Mouse (Mus musculus) forebrain, embryonic 10.5 days (tissue): Measurements from ENCODE around the gene AI661453. TPM values are rescaled to one million over a fixed set of nuclear protein-coding genes. Genes with fewer than 3 reads are reported as not detected.

Experiments used
- DNase-seq: peaks from one replicate; pipeline ENCODE4 v3.0.0-alpha.2; 2017; ENCODE audit warnings: low spot score; ENCODE audit errors: extremely low spot score
- H3K27ac ChIP-seq: fragments of 300-500 bp; sonication (generic); 2 replicates; pipeline ENCODE4 v1.5.1; 2016; ENCODE audit warnings: mild to moderate bottlenecking
- H3K27me3 ChIP-seq: fragments of 300-500 bp; sonication (generic); 2 replicates; pipeline ENCODE4 v1.6.1; 2016; ENCODE audit warnings: mild to moderate bottlenecking; ENCODE audit not compliant: poor library complexity, severe bottlenecking
- H3K36me3 ChIP-seq: fragments of 300-500 bp; sonication (generic); replicated peaks from 2 replicates; pipeline ENCODE4 v1.6.1; 2016; ENCODE audit warnings: mild to moderate bottlenecking, moderate library complexity
- H3K4me1 ChIP-seq: fragments of 300-500 bp; sonication (generic); 2 replicates; pipeline ENCODE4 v1.6.1; 2016
- H3K4me3 ChIP-seq: fragments of 300-500 bp; sonication (generic); 2 replicates; pipeline ENCODE4 v1.5.1; 2016; ENCODE audit warnings: mild to moderate bottlenecking, moderate library complexity
- H3K9me3 ChIP-seq: fragments of 300-500 bp; sonication (generic); 2 replicates; pipeline ENCODE4 v1.6.1; 2016; ENCODE audit warnings: mild to moderate bottlenecking, moderate library complexity
- WGBS: fragments of 180-500 bp; shearing (Covaris S2); methylation state at CpG from one replicate; pipeline ENCODE4 v1.1.7; 2016; 5-methylcytosine and 5-hydroxymethylcytosine counted together
- polyA plus RNA-seq: library from polyadenylated mRNA; unstranded; fragments of >200 nt; fragmentation: Nextera tagmentation; extraction: Ambion mirVana; gene quantifications from 2 replicates; pipeline ENCODE4 v1.2.1, GENCODE M21; 2016

AI661453 gene
- polyA plus RNA-seq, 1 experiment from 2014 or later, result 0.22 TPM

DNA sequence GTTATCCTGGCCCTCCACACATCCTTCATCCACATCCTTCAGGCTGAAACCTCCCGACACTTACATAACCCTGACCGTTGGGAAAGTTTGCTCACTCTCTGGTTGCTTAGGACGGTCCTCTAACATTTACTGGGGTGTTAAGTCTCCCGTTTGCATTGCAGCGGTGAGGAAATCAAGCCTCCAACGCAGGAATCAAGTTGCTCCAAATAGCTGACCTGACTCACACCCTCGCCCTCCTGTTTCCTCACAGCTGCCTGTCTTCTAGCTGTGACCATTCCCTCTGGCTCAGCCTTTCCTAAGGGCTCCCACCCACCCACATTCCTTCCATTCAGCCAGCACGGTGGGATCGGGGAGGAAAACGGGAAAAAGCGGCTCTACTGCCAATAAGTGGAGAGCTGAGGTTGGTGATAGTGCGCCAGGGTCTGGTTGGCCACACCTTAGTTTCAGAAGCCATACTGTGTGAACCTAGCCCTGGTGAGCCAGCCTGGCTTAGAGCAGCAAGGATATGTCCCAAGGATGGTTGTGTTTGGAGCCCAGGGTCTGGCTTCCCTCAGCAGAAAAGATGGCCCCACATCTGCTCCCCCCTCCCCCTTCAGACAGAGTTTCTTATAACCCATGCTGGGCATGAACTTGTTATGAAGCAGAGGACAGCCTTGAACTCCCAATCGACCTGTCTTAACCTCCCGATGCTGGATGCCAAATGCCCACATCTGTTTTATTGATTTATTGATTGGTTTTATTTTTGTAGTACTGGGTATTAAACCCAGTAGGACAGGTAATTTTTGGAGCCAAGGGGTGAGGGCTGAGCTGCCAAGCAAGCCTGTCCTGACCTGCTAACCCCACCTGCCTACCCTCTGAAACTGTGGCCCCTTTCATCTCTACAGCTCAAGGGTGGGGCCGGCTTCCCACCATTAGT is 36.3 kb downstream of the AI661453 start:
- no peak for DNase-seq

DNA sequence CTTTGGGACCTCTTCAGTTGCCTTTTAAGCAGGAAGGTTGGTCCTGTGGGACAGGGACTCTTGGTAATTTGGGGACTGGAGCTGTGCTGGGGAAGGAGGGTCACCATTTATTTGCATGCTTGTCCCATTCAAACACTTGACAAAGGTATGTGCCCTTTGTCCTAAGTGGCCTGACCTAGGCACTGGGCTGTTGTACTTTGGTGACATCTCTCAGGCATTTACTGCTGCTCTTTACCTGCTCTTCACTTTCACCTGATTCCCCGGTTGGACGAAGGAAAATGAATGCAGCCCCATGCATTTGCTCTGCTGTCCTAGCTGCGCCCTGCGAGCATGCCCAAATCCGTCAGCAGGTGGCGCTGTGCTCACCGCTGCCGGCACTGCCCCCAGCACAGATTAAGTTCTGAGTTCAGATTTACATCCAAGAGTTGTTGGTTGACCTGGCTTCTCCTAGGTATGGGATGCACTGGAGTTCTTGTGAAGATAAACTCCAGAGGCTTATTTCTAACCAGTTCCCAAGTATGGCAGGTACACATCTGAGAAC is 37.1 kb downstream of the AI661453 start:
- Histone ChIP-seq H3K27ac (no peak overlapping the region), H3K4me1 (peaks cover 5% of the 10 kb centered on the region), H3K36me3 (no peaks in the 10 kb centered on the region), H3K4me3 (no peak overlapping the region), H3K27me3 (peaks cover 50% of the 10 kb centered on the region), H3K9me3 (no peaks in the 10 kb centered on the region)
- WGBS, result 14% methylated on average over 8 of the region's 8 CpGs
- no peak for DNase-seq

More for the DNA sequence above, 36.3 kb downstream of the AI661453 start:
- H3K4me3 ChIP-seq, result no peak overlapping the region
- 59% methylated on average over 15 of the region's 15 CpGs for WGBS
- no peaks in the 10 kb centered on the region for H3K9me3 ChIP-seq
- no peak overlapping the region for H3K27ac ChIP-seq
- H3K36me3 ChIP-seq, result no peaks in the 10 kb centered on the region
- peaks cover 13% of the 10 kb centered on the region for H3K4me1 ChIP-seq
- H3K27me3 ChIP-seq, result peaks cover 58% of the 10 kb centered on the region

DNA sequence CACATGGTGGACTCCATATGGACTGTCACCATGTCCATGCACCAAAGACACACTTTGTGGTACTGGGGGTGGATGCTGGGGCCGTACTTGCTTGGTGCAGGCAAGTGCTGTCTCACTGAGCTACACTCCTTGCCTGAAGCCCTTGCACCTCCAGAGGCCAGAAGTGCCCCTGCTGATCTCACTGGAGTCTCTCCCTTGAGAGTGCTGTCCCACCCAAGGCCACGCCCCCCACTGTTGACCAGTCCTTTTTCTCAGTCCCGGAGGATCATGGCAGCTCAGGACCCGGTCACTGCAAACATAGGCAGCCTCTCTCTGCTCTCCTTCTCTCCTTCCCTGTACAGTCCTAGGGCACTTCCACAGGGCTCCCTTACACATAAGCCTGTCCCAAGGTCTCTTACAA is 37.8 kb downstream of the AI661453 start:
- WGBS, result 85% methylated on average over 4 of the region's 4 CpGs
- Histone ChIP-seq H3K36me3 (no peaks in the 10 kb centered on the region), H3K27me3 (peaks cover 43% of the 10 kb centered on the region), H3K4me3 (no peak overlapping the region), H3K27ac (no peak overlapping the region), H3K4me1 (0 out of 2 replicates have a peak, but pooled peaks cover 3% of the 10 kb centered on the region), H3K9me3 (no peaks in the 10 kb centered on the region)
- no peak for DNase-seq

DNA sequence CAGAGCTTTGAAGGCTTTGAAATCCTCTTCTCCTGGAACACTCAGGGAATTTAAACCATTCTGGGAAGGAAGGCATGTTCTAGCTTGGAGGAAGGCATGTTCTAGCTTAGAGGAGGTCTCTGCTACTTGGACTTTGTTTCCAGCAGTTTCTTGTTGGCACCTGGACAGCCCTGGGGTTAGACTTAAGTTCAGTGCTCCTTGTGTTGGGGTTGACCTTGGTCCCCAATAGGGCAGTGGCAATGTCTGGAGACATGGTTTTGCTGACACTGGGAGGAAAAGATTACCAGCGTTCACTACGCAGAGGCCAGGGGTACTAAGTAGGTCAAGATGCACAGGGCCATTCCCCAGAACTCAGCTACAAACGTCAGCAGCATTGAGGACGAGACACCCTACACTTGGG is 38.8 kb downstream of the AI661453 start:
- WGBS, result 84% methylated on average over 4 of the region's 4 CpGs
- H3K4me1 ChIP-seq, result 0 out of 2 replicates have a peak, but pooled peaks cover 3% of the 10 kb centered on the region
- H3K27ac ChIP-seq, result no peak overlapping the region
- no peaks in the 10 kb centered on the region for H3K36me3 ChIP-seq
- no peak for DNase-seq
- no peaks in the 10 kb centered on the region for H3K9me3 ChIP-seq
- H3K4me3 ChIP-seq, result no peak overlapping the region
- peaks cover 33% of the 10 kb centered on the region for H3K27me3 ChIP-seq

DNA sequence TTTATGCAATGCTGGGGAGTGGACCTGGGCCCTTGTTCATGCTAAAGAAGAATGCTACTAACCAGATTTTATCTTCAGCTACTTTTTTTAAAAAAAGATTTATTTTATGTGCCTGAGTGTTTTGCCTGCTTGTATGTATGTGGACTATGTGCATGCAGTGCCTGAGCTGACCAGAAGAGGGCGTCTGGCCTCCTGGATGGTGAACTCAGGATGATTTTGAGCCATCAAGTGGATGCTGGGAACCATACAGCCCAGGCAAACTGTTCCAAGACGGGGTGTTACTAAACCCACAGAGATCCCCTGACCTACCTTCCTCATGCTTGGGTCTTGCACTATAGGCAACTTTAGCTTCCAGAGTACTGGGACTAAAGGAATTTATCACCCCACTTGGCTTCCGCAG is 39.3 kb downstream of the AI661453 start:
- Histone ChIP-seq H3K4me3 (no peak overlapping the region), H3K27ac (no peak overlapping the region), H3K36me3 (no peaks in the 10 kb centered on the region), H3K4me1 (0 out of 2 replicates have a peak, but pooled peaks cover 3% of the 10 kb centered on the region), H3K9me3 (no peaks in the 10 kb centered on the region), H3K27me3 (peaks cover 28% of the 10 kb centered on the region)
- DNase-seq, result no peak
- WGBS, result 58% methylated on average over 3 of the region's 3 CpGs

DNA sequence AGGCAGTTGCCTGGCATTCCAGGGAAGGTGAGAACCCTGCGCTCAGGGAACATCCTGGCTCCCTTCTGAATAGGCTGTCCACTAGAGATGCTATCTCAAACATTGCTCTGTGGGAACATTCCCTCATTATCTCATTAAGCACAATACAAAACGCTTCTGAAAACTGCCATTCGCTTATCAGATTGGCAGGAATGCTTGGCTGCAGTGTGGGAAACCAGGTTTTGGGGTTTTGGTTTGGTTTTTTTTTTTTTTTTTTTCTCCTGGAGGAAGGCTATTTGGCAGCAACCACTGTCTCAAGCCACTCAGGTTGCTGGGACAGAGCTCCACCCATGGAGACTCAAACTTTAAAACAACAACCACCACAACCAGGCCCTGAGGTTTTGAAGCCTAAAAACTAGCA is 43.5 kb downstream of the AI661453 start:
- Histone ChIP-seq H3K9me3 (no peaks in the 10 kb centered on the region), H3K4me1 (peaks cover 16% of the 10 kb centered on the region), H3K27ac (no peak overlapping the region), H3K27me3 (no peaks in the 10 kb centered on the region), H3K36me3 (no peaks in the 10 kb centered on the region), H3K4me3 (no peak overlapping the region)
- WGBS, result 80% methylated on average over 3 of the region's 3 CpGs
- no peak for DNase-seq

DNA sequence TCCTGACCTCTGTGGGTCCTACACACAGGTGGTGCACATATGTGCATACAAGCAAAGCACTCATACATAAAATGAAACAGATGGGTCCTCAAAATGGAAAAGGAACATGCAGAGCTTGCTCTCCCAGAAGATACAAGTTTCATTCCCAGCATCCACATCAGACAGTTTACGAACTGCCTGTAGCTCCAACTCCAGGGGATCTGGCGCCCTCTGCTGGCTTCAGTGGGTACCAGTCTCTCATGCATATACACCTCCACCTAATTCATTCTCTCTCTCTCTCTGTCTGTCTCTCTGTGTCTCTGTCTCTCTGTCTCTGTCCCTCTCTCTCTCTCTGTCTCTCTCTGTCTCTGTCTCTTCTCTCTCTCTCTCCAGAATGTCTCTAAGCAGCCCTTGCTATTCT is 46.0 kb downstream of the AI661453 start:
- DNase-seq, result peak; percentile 64
- WGBS, result 28% methylated on average over 2 of the region's 2 CpGs
- H3K27me3 ChIP-seq, result no peaks in the 10 kb centered on the region
- H3K36me3 ChIP-seq, result no peaks in the 10 kb centered on the region
- H3K4me3 ChIP-seq, result no peak overlapping the region
- no peak overlapping the region for H3K27ac ChIP-seq
- peaks cover 28% of the 10 kb centered on the region for H3K4me1 ChIP-seq
- H3K9me3 ChIP-seq, result no peaks in the 10 kb centered on the region

DNA sequence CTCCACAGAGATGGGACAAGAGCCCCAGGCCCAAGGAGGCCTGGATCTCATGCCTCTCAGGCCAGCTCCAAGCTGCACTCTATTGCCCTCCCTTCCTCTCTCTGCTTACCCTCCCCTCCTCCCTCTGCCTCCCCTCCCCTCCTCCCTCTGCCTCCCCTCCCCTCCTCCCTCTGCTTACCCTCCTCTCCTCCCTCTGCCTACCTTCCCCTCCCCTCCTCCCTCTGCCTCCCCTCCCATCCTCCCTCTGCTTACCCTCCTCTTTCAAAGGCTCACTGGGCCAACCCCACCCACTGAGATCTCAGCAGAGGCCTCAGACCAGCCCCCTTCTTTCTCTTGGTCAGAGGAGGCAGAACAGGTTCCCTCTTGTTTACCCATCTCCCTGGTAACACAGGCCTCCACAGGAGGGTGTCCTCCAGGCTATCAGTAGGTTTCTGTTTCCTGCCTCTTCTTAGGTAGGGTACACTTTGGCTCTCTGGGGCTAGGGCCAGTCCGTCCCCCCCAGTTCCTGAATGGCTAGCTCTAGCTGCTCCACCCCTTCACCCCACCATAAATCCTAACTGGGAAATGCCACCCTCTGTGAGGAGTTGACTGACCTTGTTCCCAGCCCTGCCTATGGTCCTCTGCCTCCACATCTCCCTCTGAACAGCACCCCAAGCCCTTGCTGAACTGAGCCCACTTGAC is 48.0 kb downstream of the AI661453 start:
- H3K4me3 ChIP-seq, result no peak overlapping the region
- H3K9me3 ChIP-seq, result no peaks in the 10 kb centered on the region
- no peaks in the 10 kb centered on the region for H3K27me3 ChIP-seq
- H3K4me1 ChIP-seq, result peaks cover 28% of the 10 kb centered on the region
- peak overlapping the region; percentile 72 for H3K27ac ChIP-seq
- 20% methylated on average over 1 of the region's 1 CpGs for WGBS
- no peak for DNase-seq
- peaks cover 12% of the 10 kb centered on the region for H3K36me3 ChIP-seq

DNA sequence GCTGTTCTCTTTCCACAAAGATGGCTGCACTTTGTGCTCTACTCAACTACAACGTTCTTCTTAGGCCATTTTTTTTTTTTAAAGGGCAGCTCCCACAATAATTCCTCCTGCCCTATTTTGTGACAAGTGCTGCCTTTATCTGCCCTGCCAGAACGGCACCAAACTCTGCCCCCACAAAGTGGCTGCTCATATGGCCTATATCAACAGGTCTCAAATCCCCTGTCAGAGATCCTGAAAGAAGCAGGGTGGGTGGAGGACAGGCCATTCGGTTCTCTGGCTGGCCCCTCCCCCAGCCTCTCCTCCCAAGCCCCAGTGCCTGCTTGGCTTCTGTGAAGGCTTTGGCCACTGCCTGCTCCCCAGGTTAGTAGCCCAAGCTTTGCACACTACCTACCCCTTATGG is 48.6 kb downstream of the AI661453 start:
- Histone ChIP-seq H3K4me1 (peaks cover 28% of the 10 kb centered on the region), H3K27ac (peak overlapping the region; percentile 72), H3K9me3 (no peaks in the 10 kb centered on the region), H3K4me3 (no peak overlapping the region), H3K36me3 (peaks cover 18% of the 10 kb centered on the region), H3K27me3 (no peaks in the 10 kb centered on the region)
- no peak for DNase-seq
- WGBS, result 11% methylated on average over 3 of the region's 3 CpGs

DNA sequence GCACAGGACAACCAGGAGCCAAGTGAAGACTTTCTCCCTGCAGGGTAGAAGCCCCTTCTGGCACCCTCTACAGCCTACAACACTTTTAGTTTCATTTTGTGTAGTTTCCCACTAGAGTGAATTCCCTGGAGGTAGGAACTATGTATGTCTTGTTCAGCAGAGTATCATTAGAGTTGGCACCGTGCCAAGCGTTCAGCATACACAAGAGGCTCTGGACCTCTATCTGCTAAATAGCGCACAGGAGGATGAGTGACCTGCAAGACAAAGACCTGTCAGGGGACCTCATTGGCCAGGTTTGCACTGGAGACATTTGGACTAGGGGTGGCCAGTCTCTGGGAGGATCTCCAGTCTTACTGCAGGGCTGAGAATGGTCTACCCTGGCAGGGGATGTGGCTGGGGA is 49.4 kb downstream of the AI661453 start:
- H3K27me3 ChIP-seq, result no peaks in the 10 kb centered on the region
- no peak for DNase-seq
- H3K4me3 ChIP-seq, result no peak overlapping the region
- H3K36me3 ChIP-seq, result peaks cover 26% of the 10 kb centered on the region
- peak overlapping the region; percentile 72; the same call in 1 of the 2 replicates for H3K27ac ChIP-seq
- no peaks in the 10 kb centered on the region for H3K9me3 ChIP-seq
- peaks cover 28% of the 10 kb centered on the region for H3K4me1 ChIP-seq
- WGBS, result 97% methylated on average over 3 of the region's 3 CpGs

DNA sequence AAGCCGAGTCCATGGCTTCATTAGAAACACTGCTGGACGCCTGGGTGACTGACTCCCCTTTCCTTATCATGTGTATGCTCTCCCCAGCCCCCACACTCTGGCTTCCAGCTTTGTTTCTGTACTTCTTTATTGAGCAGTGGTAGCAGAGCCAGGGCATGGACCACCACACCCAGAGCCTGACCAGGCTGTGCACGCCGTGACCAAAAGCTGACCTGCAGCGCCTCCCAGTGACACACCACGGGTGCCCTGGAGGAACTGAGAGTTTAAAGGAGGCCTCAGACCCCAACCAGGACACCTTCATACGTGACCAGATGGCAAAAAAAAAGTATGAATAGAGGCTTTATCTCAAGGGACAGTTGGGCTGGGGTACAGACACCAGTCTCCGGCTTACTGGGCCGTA is 54.4 kb downstream of the AI661453 start:
- no peaks in the 10 kb centered on the region for H3K27me3 ChIP-seq
- H3K27ac ChIP-seq, result no peak overlapping the region
- no peak overlapping the region for H3K4me3 ChIP-seq
- no peak for DNase-seq
- H3K36me3 ChIP-seq, result peaks cover 74% of the 10 kb centered on the region
- 84% methylated on average over 9 of the region's 9 CpGs for whole genome bisulfite sequencing
- H3K4me1 ChIP-seq, result peaks cover 3% of the 10 kb centered on the region
- H3K9me3 ChIP-seq, result no peaks in the 10 kb centered on the region

DNA sequence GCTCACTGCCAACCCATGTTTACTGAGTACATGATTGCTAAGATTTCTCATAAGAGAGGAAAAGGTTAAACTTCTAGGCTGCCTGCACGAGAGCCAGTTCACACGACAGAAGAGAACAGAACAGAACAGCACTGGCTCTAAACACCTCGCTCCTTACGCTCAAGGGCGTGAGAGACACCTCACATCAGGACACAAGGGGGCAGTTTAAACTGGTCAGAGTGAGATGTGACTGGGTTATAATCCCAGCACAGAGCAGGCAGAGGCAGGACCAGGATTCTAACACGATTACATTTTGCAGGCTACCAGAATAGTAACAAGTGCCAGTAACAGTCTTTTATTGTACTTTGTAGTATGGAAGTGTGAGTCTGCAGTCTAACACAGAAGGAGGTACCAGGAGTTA is 56.3 kb downstream of the AI661453 start:
- 92% methylated on average over 6 of the region's 6 CpGs for WGBS
- Histone ChIP-seq H3K9me3 (no peaks in the 10 kb centered on the region), H3K4me1 (no peaks in the 10 kb centered on the region), H3K4me3 (no peak overlapping the region), H3K27ac (no peak overlapping the region), H3K27me3 (no peaks in the 10 kb centered on the region), H3K36me3 (peaks cover 91% of the 10 kb centered on the region)
- DNase-seq, result no peak

DNA sequence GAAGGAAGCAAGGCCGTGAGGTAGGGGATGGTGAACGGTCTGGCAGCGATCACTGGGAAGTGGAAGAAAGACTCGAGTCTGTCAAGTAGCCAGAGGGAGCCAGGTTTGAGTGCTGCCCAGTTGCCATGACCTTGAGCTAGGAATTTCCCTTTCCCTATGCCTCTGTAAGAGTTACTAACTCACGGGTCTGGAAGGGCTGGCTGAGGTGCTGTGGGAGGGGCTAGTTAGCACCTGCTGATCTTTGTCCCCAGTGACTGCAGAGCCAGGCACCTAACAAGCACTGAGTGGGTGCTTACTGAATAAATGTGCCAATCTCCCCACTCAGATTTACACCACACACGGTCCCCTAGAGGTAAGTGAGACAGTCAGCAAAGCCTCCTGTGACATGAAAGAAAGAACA is 57.2 kb downstream of the AI661453 start:
- 90% methylated on average over 6 of the region's 6 CpGs for WGBS
- Histone ChIP-seq H3K36me3 (peaks cover 94% of the 10 kb centered on the region), H3K27ac (no peak overlapping the region), H3K27me3 (no peaks in the 10 kb centered on the region), H3K4me1 (no peaks in the 10 kb centered on the region), H3K9me3 (no peaks in the 10 kb centered on the region), H3K4me3 (no peak overlapping the region)
- DNase-seq, result no peak
